Mouse (Mus musculus): ENCODE measurements around the gene Rhbg.
"Not testable (repeated sequence)": the region's sequence is repeated elsewhere in the genome, so short reads cannot be mapped to it uniquely, and the experiment has no call there.

The Rhbg gene

GRCm38 (mm10) chr3:88254268-88254926 lies at the start of gene Rhbg:
Gene Rhbg (minus strand): TSS chr3:88254709.
- DNase-seq (ENCODE audit: low read depth, low spot score) = no peak

- DNase-seq (ENCODE audit: low read depth, low spot score) = no peak
These were observed 44.7 kb upstream of the Rhbg start for GRCm38 (mm10) chr3:88299172-88299571.

- DNase-seq (ENCODE audit: low read depth, low spot score) = peak; percentile 11
These were observed 42.9 kb upstream of the Rhbg start for GRCm38 (mm10) chr3:88297321-88297851.

- peak; percentile 99 for DNase-seq (ENCODE audit: low read depth, low spot score)
These were observed 42.2 kb upstream of the Rhbg start, which contains the start of the genes Tsacc and Cct3 for GRCm38 (mm10) chr3:88296561-88297318. Gene Tsacc (minus strand): TSS chr3:88296999. Gene Cct3 (plus strand): TSS chr3:88297116.

- DNase-seq (ENCODE audit: low read depth, low spot score) = no peak
These were observed 41.6 kb upstream of the Rhbg start for GRCm38 (mm10) chr3:88296110-88296560.

GRCm38 (mm10) chr3:88295272-88295671 lies 40.8 kb upstream of the Rhbg start:
- not testable (repeated sequence) for DNase-seq (ENCODE audit: low read depth, low spot score)

- DNase-seq (ENCODE audit: low read depth, low spot score) = no peak
These were observed 37.5 kb upstream of the Rhbg start for GRCm38 (mm10) chr3:88291970-88292369.

- not testable (repeated sequence) for DNase-seq (ENCODE audit: low read depth, low spot score)
These were observed 33.7 kb upstream of the Rhbg start for GRCm38 (mm10) chr3:88288133-88288713.

- DNase-seq (ENCODE audit: low read depth, low spot score) = no peak
These were observed 32.6 kb upstream of the Rhbg start, which contains the start of gene Gm38392 for GRCm38 (mm10) chr3:88287110-88287509. Gene Gm38392 (minus strand): TSS chr3:88287210.

- not testable (repeated sequence) for DNase-seq (ENCODE audit: low read depth, low spot score)
These were observed 31.0 kb upstream of the Rhbg start for GRCm38 (mm10) chr3:88285565-88285895.

GRCm38 (mm10) chr3:88284815-88285564 lies 30.5 kb upstream of the Rhbg start:
- DNase-seq (ENCODE audit: low read depth, low spot score) = not testable (repeated sequence)

- DNase-seq (ENCODE audit: low read depth, low spot score) = not testable (repeated sequence)
These were observed 26.8 kb upstream of the Rhbg start for GRCm38 (mm10) chr3:88281141-88281916.

GRCm38 (mm10) chr3:88280035-88280434 lies 25.5 kb upstream of the Rhbg start:
- DNase-seq (ENCODE audit: low read depth, low spot score) = no peak

- no peak for DNase-seq (ENCODE audit: low read depth, low spot score)
These were observed 22.1 kb upstream of the Rhbg start for GRCm38 (mm10) chr3:88276529-88277143.

GRCm38 (mm10) chr3:88276121-88276520 lies 21.6 kb upstream of the Rhbg start:
- DNase-seq (ENCODE audit: low read depth, low spot score) = no peak

GRCm38 (mm10) chr3:88274002-88274401 lies 19.5 kb upstream of the Rhbg start:
- DNase-seq (ENCODE audit: low read depth, low spot score) = no peak

- no peak for DNase-seq (ENCODE audit: low read depth, low spot score)
These were observed 17.4 kb upstream of the Rhbg start for GRCm38 (mm10) chr3:88271859-88272258.

GRCm38 (mm10) chr3:88271298-88271697 lies 16.8 kb upstream of the Rhbg start:
- not testable (repeated sequence) for DNase-seq (ENCODE audit: low read depth, low spot score)

- no peak for DNase-seq (ENCODE audit: low read depth, low spot score)
These were observed 14.5 kb upstream of the Rhbg start for GRCm38 (mm10) chr3:88268991-88269390.

GRCm38 (mm10) chr3:88268014-88268413 lies 13.5 kb upstream of the Rhbg start:
- not testable (repeated sequence) for DNase-seq (ENCODE audit: low read depth, low spot score)
